Mouse (Mus musculus): Measurements from ENCODE around the gene Nrsn1. TPM values are rescaled to one million over a fixed set of nuclear protein-coding genes. Genes with fewer than 3 reads are reported as not detected.

The Nrsn1 gene
- polyA plus RNA-seq, 1 experiment from 2014 or later: 0.14 TPM

GRCm38 (mm10) chr13:25220186-25220787 is 50.0 kb downstream of the Nrsn1 start:
- 49% methylated on average over 5 of the region's 5 CpGs for WGBS (ENCODE audit: insufficient replicate concordance)
- no peak overlapping the region for H3K9ac ChIP-seq
- H3K9me3 ChIP-seq (replicated peaks): no peaks in the 10 kb centered on the region
- H3K36me3 ChIP-seq: no peaks in the 10 kb centered on the region
- no peak overlapping the region for H3K4me2 ChIP-seq
- no peak overlapping the region for H3K4me3 ChIP-seq
- no peak for ATAC-seq
- H3K27me3 ChIP-seq (replicated peaks): no peaks in the 10 kb centered on the region
- H3K27ac ChIP-seq: no peak overlapping the region
- no peaks in the 10 kb centered on the region for H3K4me1 ChIP-seq

- H3K4me1 ChIP-seq: no peaks in the 10 kb centered on the region
- 53% methylated on average over 1 of the region's 1 CpGs for WGBS (ENCODE audit: insufficient replicate concordance)
- H3K9me3 ChIP-seq (replicated peaks): no peaks in the 10 kb centered on the region
- H3K36me3 ChIP-seq: no peaks in the 10 kb centered on the region
- no peak overlapping the region for H3K4me3 ChIP-seq
- H3K9ac ChIP-seq: no peak overlapping the region
- no peak overlapping the region for H3K4me2 ChIP-seq
- H3K27me3 ChIP-seq (replicated peaks): no peaks in the 10 kb centered on the region
- no peak overlapping the region for H3K27ac ChIP-seq
- ATAC-seq: no peak
Measured at GRCm38 (mm10) chr13:25218394-25218793, 51.9 kb downstream of the Nrsn1 start.

DNA sequence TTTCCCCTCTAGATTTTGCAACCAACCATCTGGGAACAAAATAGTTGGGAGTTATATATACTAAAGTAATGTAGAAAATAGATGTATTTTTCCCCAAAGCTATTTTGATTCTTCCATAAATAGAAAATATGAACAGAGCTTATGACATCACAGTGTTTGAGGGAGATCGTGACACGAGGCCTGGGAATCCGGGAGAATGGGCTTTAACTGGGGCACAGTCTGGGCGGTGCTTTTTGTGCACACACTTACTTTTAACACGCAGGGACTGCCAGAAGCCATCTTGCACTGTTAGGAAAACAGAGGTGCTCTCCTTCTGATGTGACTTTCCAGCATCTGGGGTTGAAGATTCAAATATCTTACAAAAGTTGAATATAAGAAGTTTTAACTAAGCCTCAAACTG is 63.4 kb downstream of the Nrsn1 start:
- no peaks in the 10 kb centered on the region for H3K36me3 ChIP-seq
- no peak overlapping the region for H3K4me3 ChIP-seq
- WGBS (ENCODE audit: insufficient replicate concordance): 78% methylated on average over 5 of the region's 5 CpGs
- no peak overlapping the region for H3K27ac ChIP-seq
- H3K4me1 ChIP-seq: no peaks in the 10 kb centered on the region
- no peaks in the 10 kb centered on the region for H3K9me3 ChIP-seq (replicated peaks)
- H3K4me2 ChIP-seq: no peak overlapping the region
- ATAC-seq: no peak
- H3K9ac ChIP-seq: no peak overlapping the region
- no peaks in the 10 kb centered on the region for H3K27me3 ChIP-seq (replicated peaks)

Other genes with a start within 250 kb of the Nrsn1 start
- gene Dcdc2a, start 214.5 kb downstream of the Nrsn1 start, polyA plus RNA-seq (2016; fragmentation: Nextera tagmentation; extraction: Ambion mirVana): 0.13 and 0.15 TPM in 2 replicates